Mouse (Mus musculus) adrenal gland (tissue): ENCODE measurements around the gene 4930426L09Rik.

Experiments used
- intact Hi-C: fragments of 180-260 bp; cut with DNase I; formaldehyde crosslinking; loops from one replicate; pipeline ENCODE4 v1.15.1; 2025

4930426L09Rik gene

GRCm38 (mm10) chr2:18969066-18969681 lies 29.0 kb upstream of the 4930426L09Rik start:
- intact Hi-C loops, result no loop called here

GRCm38 (mm10) chr2:18970461-18970860 lies 27.7 kb upstream of the 4930426L09Rik start:
- intact Hi-C loops, result no loop called here

- intact Hi-C loops, result no loop called here
Measured at GRCm38 (mm10) chr2:18971564-18971963, 26.6 kb upstream of the 4930426L09Rik start.

GRCm38 (mm10) chr2:18974882-18975645 lies 23.1 kb upstream of the 4930426L09Rik start:
- intact Hi-C loops, result no loop called here

- intact Hi-C loops, result no loop called here
Measured at GRCm38 (mm10) chr2:18976175-18976574, 22.0 kb upstream of the 4930426L09Rik start.

- intact Hi-C loops, result no loop called here
Measured at GRCm38 (mm10) chr2:18977201-18977805, 20.8 kb upstream of the 4930426L09Rik start.

GRCm38 (mm10) chr2:18979046-18979445 lies 19.1 kb upstream of the 4930426L09Rik start:
- intact Hi-C loops, result no loop called here

- intact Hi-C loops, result no loop called here
Measured at GRCm38 (mm10) chr2:18979675-18980074, 18.5 kb upstream of the 4930426L09Rik start.

- intact Hi-C loops, result no loop called here
Measured at GRCm38 (mm10) chr2:18982581-18982980, 15.6 kb upstream of the 4930426L09Rik start.

GRCm38 (mm10) chr2:18983546-18983945 lies 14.6 kb upstream of the 4930426L09Rik start:
- intact Hi-C loops, result no loop called here

GRCm38 (mm10) chr2:18984095-18984847 lies 13.9 kb upstream of the 4930426L09Rik start:
- intact Hi-C loops, result no loop called here

GRCm38 (mm10) chr2:18985506-18985905 lies 12.6 kb upstream of the 4930426L09Rik start:
- intact Hi-C loops, result no loop called here

- intact Hi-C loops, result no loop called here
Measured at GRCm38 (mm10) chr2:18988885-18989284, 9.3 kb upstream of the 4930426L09Rik start.

- intact Hi-C loops, result loop anchor here (5.0 to 10.0 kb wide), 3 partner anchors 41 to 318 kb away; partner anchors contain the start of genes Bmi1 and Commd3
Measured at GRCm38 (mm10) chr2:18992512-18993510, 5.3 kb upstream of the 4930426L09Rik start.

GRCm38 (mm10) chr2:18996451-18997211 lies 1.5 kb upstream of the 4930426L09Rik start:
- intact Hi-C loops, result loop anchor here (5.0 to 10.0 kb wide), 5 partner anchors 66 to 322 kb away; partner anchors contain the start of genes Bmi1 and Commd3

- intact Hi-C loops, result loop anchor here (5.0 to 10.0 kb wide), 5 partner anchors 65 to 323 kb away; partner anchors contain the start of genes Bmi1 and Commd3
Measured at GRCm38 (mm10) chr2:18997387-18997971, 664 bp upstream of the 4930426L09Rik start.

- intact Hi-C loops, result loop anchor here (5.0 to 10.0 kb wide), 5 partner anchors 63 to 325 kb away; partner anchors contain the start of genes Bmi1 and Commd3
Measured at GRCm38 (mm10) chr2:18999395-18999794, 1.3 kb downstream of the 4930426L09Rik start.

GRCm38 (mm10) chr2:19004801-19005200 lies 6.7 kb downstream of the 4930426L09Rik start:
- intact Hi-C loops, result no loop called here

- intact Hi-C loops, result no loop called here
Measured at GRCm38 (mm10) chr2:19006124-19006523, 8.0 kb downstream of the 4930426L09Rik start.
